Mouse (Mus musculus): ENCODE data around the gene Sele.

DNA sequence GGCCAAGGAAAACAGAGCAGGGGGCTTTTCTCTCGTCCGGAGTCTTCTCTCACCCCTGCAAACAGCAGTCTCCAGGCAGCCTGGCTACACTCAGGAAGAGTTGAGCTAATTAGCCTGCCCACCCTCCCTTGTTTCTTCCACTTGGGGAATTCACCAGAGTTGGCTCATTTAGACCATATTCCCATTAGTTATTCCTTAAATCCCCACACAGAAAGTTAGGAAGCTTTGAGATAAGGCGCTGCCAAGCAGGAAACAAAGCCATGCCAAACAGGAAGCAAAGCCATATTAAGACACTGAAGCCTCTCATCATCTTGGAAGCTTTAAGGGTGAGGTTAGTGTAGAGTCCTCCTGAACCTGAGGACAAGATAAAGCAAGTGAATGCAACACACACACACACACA lies 4.5 kb upstream of the Sele start:
- TF ChIP-seq FLI1 (IDR thresholded peaks at IDR 0.05; ENCODE audit: low read length) = no peak
- TF ChIP-seq GATA1 (IDR thresholded peaks at IDR 0.05; ENCODE audit: borderline replicate concordance, low read length) = no peak
